Mouse (Mus musculus) lung, postnatal 0 days (tissue): Measurements from ENCODE around the gene Nme4.

Source experiments
- CTCF ChIP-seq: IDR thresholded peaks from 2 replicates; pipeline ENCODE4 v1.5.1; 2016; ENCODE audit warnings: antibody characterized with exemption, mild to moderate bottlenecking
- EP300 ChIP-seq: IDR thresholded peaks from 2 replicates; pipeline ENCODE4 v1.6.1; 2016; ENCODE audit warnings: antibody characterized with exemption, mild to moderate bottlenecking, control low read depth

DNA sequence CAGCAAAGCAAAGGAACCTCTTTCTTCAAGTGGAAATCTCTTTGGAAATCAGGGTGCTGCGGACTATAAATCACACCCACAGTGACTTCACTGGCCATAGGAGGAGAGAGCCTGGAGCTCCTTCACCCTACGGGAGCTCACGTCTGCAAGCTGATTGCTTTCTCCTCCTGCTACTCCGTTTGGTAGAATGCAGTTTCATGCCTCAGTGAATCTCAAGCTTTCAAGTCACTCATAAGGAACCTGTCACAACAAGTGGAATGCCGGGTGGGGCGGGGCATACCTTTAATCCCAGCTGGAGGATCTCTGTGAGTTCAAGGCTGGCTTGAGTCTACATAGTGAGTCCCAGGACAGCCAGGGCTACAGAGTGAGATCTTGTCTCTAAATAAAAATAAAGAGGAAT is 40.2 kb downstream of the Nme4 start:
- TF ChIP-seq CTCF (no peak), EP300 (no peak)
